Mouse (Mus musculus) ZHBTc4 (cell line): ENCODE measurements at regions not wholly inside any gene's neighbourhood (a gene's known extent, or its start where the extent isn't known, plus 50 kb on each side); places are given as distances from the start of the nearest gene placed in this dataset.
A peak's percentile ranks its signal among the peaks of the same experiment; 100 is the strongest.

Source experiments
- DNase-seq: peaks from one replicate; pipeline ENCODE4 v3.0.0-alpha.2; 2011; ENCODE audit warnings: low read depth, low spot score

- DNase-seq: no peak
These were observed 163.3 kb downstream of the Il13ra2 start for GRCm38 (mm10) chrX:147265731-147266130.

- DNase-seq: no peak
These were observed 169.9 kb downstream of the Il13ra2 start for GRCm38 (mm10) chrX:147259131-147259530.

GRCm38 (mm10) chrX:147253617-147254016, 175.4 kb downstream of the Il13ra2 start:
- DNase-seq: peak; percentile 91
